Mouse (Mus musculus): Measurements from ENCODE around the gene Zscan29. TPM values are rescaled to one million over a fixed set of nuclear protein-coding genes. Genes with fewer than 3 reads are reported as not detected.

The Zscan29 gene
- polyA plus RNA-seq, 1 experiment, result 3.1 TPM

- H3K27ac ChIP-seq (ENCODE audit: insufficient read depth, low read length), result no peak within 1 kb of the TSS
Measured at GRCm38 (mm10) chr2:121109695-121110094, 61.2 kb downstream of the Zscan29 start, which contains the start of gene Tgm7. Gene Tgm7, minus strand, starts transcription at chr2:121109795.

More at GRCm38 (mm10) chr2:121109695-121110094, 61.2 kb downstream of the Zscan29 start, which contains the start of gene Tgm7:
- DNase-seq (ENCODE audit: low read depth in 1 of 2, low spot score in 2 of 2), result no peak
- Histone ChIP-seq H3K27me3 (ENCODE audit: control insufficient read depth, insufficient read depth, low read length) (no peaks in the 10 kb centered on the region), H3K36me3 (ENCODE audit: control insufficient read depth, insufficient read depth, low read length) (no peaks in the 10 kb centered on the region), H3K4me1 (ENCODE audit: control insufficient read depth, insufficient read depth, insufficient read length) (no peaks in the 10 kb centered on the region), H3K4me3 (ENCODE audit: extremely low read depth, insufficient read depth, insufficient read length) (no peak within 1 kb of the TSS)
- TF ChIP-seq CTCF (IDR thresholded peaks at IDR 0.05; ENCODE audit: extremely low read depth, insufficient read depth, insufficient read length, insufficient replicate concordance) (no peak), POLR2A (IDR thresholded peaks at IDR 0.05; ENCODE audit: low read depth, low read length) (no peak)
- WGBS, result 90% methylated on average over 4 of the region's 4 CpGs

Other genes with a start within 250 kb of the Zscan29 start
- 25.3 and 31.5 TPM in 2 replicates for gene Ubr1, start 200.4 kb downstream of the Zscan29 start, polyA plus RNA-seq (2012; rRNA removed)
- gene Tmem62, start 194.1 kb downstream of the Zscan29 start, polyA plus RNA-seq (2012; rRNA removed), result 4.9 and 5.5 TPM in 2 replicates
- 27.7 and 33.5 TPM in 2 replicates for gene Ccndbp1, start 162.7 kb downstream of the Zscan29 start, polyA plus RNA-seq (2012; rRNA removed)
- 23.4 and 37.1 TPM in 2 replicates for gene Epb42, start 134.1 kb downstream of the Zscan29 start, polyA plus RNA-seq (2012; rRNA removed)
- gene Tgm5, start 85.3 kb downstream of the Zscan29 start, polyA plus RNA-seq (2012; rRNA removed), result 0.02 TPM in 1 of 2 replicates, not detected in the other
- gene Tgm7, start 61.3 kb downstream of the Zscan29 start, polyA plus RNA-seq (2012; rRNA removed), result not detected in 2 replicates
- gene Adal, start 30.7 kb downstream of the Zscan29 start, polyA plus RNA-seq (2012; rRNA removed), result 3.4 and 3.7 TPM in 2 replicates
- gene Lcmt2, start 30.5 kb downstream of the Zscan29 start, polyA plus RNA-seq (2012; rRNA removed), result 6.8 and 10.8 TPM in 2 replicates
- gene Tubgcp4, start 471 bp downstream of the Zscan29 start, polyA plus RNA-seq (2012; rRNA removed), result 35.7 and 37.1 TPM in 2 replicates
- gene Trp53bp1, start 100.3 kb upstream of the Zscan29 start, polyA plus RNA-seq (2012; rRNA removed), result 16.5 and 21.1 TPM in 2 replicates
- 1.2 and 1.3 TPM in 2 replicates for gene Map1a, start 118.5 kb upstream of the Zscan29 start, polyA plus RNA-seq (2012; rRNA removed)
- gene Ppip5k1, start 184.3 kb upstream of the Zscan29 start, polyA plus RNA-seq (2012; rRNA removed), result 8.7 and 9.3 TPM in 2 replicates
- 0.36 and 0.43 TPM in 2 replicates for gene Ckmt1, start 186.6 kb upstream of the Zscan29 start, polyA plus RNA-seq (2012; rRNA removed)
- gene Strc, start 216.0 kb upstream of the Zscan29 start, polyA plus RNA-seq (2012; rRNA removed), result 0.05 and 0.07 TPM in 2 replicates
- 214 and 398 TPM in 2 replicates for gene Pdia3, start 242.7 kb upstream of the Zscan29 start, polyA plus RNA-seq (2012; rRNA removed)
- gene Catsper2, start 242.7 kb upstream of the Zscan29 start, polyA plus RNA-seq (2012; rRNA removed), result 0.89 and 0.97 TPM in 2 replicates

Data from spleen, adult 2 months (tissue).